Mouse (Mus musculus) urinary bladder, postnatal 4 days (tissue): ENCODE results near the gene Gapvd1.

Source experiments
- DNase-seq, 2 experiments: peaks; one replicate each; pipeline ENCODE4 v3.0.0; 2021 to 2022; ENCODE audit warnings: low spot score in 2 of 2

The Gapvd1 gene

DNA sequence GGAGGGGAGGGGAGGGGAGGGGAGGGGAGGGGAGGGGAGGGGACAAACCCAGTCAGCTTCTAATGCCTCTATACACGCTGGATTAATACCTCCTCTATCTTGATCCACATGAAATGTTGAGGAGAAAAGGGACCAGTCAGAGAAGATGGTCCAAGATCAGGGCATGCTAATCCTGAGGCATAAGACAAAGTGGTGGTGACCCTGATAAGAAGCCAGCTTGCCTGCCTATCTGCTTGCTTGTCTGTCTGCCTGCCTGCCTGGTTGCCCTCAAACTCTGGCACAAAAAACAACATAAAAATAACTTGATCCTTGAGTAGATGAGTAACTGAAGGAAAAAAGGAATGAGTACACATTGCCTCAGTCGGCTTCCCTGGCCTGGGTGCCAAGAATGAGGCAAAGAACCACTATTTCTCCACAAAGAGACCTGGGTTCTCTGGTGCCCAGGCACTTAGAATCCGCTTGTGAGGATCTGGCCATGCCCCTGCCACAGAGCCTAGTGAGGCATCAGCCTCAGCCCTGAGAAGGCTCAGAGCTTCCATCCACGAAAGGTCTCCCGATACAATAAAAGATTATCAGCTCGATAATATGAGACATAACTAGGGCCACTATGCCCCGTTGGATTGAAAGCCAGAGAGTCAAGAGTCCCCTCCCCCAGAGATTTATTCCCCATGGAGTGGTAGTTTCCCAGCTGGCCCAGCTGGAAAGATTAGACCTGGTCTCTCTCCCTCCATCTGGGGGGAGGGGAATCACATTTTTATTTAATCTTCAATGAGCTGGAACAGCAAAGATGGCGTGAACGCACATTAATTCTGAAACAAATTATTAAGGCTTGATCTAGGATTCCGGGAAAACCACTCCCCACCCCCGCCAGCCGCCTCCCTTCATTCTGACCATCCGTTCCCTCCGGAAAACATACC lies 119.5 kb downstream of the Gapvd1 start:
- no peak for DNase-seq

DNA sequence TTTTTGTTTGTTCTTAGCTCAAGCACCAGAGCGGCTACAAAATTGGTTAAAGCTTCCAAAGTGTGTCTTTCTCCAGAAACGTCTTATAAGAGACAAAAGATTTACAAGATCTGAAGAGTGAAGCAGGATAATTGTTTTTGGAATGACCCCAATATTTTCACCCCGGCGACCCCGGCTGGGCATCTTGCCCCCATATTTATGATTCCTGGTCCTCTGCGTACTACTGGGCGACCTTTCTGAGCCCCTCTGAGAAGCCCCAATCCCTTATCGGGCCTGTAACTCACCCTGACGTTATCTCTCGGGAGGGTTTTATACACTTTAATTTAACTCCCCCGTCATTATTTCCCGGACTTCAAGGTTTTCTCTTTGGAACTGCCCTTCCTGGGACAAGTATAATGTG lies 123.0 kb downstream of the Gapvd1 start:
- DNase-seq = no peak

DNA sequence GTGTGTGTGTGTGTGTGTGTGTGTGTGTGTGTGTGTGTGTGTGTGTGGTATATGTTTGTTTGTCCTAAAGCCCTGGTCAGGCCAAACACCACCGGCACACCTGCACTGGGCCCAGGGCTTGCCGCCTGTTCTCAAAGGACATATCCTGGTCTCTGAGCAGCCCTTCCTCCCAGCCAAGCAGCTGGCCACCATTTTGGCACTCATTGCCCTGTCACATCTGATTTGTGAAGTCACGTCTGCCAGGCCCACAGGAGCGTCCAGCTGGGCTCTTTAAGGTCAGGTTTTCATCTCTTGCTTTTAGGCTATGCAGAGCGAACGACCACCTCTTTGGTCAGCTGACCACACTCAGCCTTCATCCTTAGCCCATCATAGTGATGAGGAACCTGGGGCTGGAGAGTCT lies 124.6 kb downstream of the Gapvd1 start:
- DNase-seq = no peak

DNA sequence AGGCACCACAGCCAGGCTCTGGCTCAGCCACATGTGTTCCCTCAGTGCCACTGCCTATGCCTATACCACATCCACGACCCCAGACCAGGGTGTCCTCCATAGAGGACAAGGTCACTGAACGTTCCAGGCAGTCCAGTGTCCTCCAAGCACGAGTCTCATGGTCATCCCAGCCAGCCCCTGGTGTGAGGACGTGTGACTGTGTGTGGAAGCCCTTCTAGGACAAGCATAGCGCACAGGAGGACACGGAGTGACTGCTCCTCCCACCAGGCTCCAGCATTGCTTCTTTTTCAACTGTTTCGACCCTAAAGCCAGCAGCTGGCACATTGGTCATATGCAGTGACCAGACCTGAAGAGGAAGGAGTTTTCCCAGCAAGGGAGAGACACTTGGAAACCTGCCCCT lies 125.3 kb downstream of the Gapvd1 start:
- no peak for DNase-seq

DNA sequence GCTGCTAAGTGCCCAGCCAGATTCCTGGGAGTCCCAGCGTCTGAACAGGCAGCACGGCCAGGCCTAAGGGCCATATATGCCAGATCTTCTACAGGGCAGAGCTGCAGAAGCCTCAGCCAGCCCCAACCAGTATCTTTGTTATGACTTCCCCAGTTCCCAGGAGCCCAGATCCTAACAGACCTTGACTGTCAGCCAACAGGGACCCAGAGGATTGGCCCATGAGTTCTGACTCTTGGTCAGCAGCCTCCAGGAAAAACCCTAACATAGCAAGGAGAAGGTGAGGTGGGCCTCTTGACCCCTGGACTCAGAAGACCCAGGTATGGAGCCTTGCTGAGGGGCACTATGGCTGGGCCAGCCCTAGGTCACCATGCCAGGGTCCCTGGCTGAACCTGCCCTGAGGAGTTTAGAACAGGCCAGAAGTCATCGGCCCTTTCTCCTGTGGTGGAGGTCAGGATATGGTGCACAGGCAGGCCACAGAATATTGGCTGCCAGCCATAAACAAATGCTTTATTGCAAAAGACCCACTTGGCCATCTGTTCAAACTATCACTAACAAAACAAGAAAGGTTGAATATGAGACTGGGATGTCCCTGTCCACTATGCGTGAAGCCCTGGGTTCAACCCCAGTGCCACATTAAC lies 126.0 kb downstream of the Gapvd1 start:
- no peak for DNase-seq

DNA sequence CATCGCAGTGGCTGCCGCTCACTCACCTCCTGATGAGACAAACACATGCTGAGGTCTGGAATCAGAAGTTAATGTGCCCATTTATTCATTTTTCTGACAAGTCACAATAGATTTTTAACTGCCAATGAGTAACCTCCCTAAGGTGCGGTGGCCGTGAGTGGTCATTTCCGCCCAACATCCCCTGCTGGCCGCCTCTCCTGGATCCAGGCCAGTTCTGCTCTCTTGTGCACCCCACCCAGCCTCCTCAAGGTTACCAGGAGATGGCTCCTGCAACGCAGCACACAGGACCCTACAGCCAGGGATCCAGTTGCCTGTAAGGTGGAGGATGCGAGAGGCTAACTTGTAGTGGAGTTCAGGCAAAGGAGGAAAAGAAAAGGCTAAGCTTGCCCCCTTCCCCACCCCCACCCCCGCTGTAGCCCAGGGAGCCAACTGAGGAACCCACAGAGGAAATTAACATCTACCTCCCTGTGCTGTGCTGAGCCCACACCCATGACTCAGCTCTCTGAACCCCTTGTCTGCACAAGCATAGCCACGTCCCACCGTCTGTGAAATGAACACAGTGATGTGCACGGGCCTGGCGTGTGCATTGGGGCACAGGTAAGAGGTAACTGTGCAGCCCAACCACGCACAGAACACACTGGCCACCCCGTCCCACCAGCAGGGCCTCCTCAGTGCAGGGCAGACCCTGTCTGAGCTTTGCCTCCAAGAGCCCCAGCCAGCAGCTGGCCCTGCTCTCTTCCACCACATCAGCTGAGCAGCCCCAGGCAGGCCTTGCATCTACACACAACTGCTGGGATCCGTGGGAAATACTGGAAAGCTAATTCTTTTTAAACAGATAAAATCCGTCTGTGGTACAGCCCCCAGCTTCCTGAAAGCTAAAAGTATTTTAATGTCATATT lies 127.5 kb downstream of the Gapvd1 start:
- DNase-seq = no peak
